Mouse (Mus musculus) thymus, adult 2 months (tissue): Measurements from ENCODE around the gene Myl9. TPM values are rescaled to one million over a fixed set of nuclear protein-coding genes. Genes with fewer than 3 reads are reported as not detected.
"Not testable (repeated sequence)": the region's sequence is repeated elsewhere in the genome, so short reads cannot be mapped to it uniquely, and the experiment has no call there.

Experiments
- DNase-seq: peaks from one replicate; pipeline ENCODE4 v3.0.0; 2021
- H3K27ac ChIP-seq: fragments of 200-500 bp; 2 replicates; pipeline ENCODE4 v1.5.1; 2012; ENCODE audit warnings: low read length, control low read depth; ENCODE audit not compliant: control insufficient read depth, insufficient read depth
- H3K27me3 ChIP-seq: fragments of 200-500 bp; 2 replicates; pipeline ENCODE4 v1.6.1; 2012; ENCODE audit warnings: mild to moderate bottlenecking, low read length, moderate library complexity, mixed read lengths; ENCODE audit not compliant: control insufficient read depth, insufficient read depth
- H3K36me3 ChIP-seq: fragments of 200-500 bp; 2 replicates; pipeline ENCODE4 v1.6.1; 2012; ENCODE audit warnings: mild to moderate bottlenecking, low read length, moderate library complexity; ENCODE audit not compliant: control insufficient read depth, insufficient read depth
- H3K4me1 ChIP-seq: fragments of 200-500 bp; replicated peaks from 2 replicates; pipeline ENCODE4 v1.6.1; 2012; ENCODE audit warnings: low read length; ENCODE audit not compliant: control insufficient read depth, insufficient read depth
- H3K4me3 ChIP-seq: fragments of 200-500 bp; 2 replicates; pipeline ENCODE4 v1.5.1; 2012; ENCODE audit warnings: mild to moderate bottlenecking, low read length, control low read depth, moderate library complexity; ENCODE audit not compliant: control insufficient read depth, insufficient read depth
- CTCF ChIP-seq: fragments of 200-500 bp; IDR thresholded peaks from 2 replicates; pipeline ENCODE4 v1.5.1; 2012; ENCODE audit warnings: mild to moderate bottlenecking, control low read depth, low read length, moderate library complexity, borderline replicate concordance; ENCODE audit not compliant: control insufficient read depth, poor library complexity, insufficient read depth; ENCODE audit errors: extremely low read depth
- POLR2A ChIP-seq: fragments of 200-500 bp; IDR thresholded peaks from 2 replicates; pipeline ENCODE4 v1.6.1; 2012; ENCODE audit warnings: mild to moderate bottlenecking, low read length, control low read depth, moderate library complexity; ENCODE audit not compliant: control insufficient read depth, poor library complexity, insufficient read depth; ENCODE audit errors: extremely low read depth
- WGBS: fragments of 180-500 bp; shearing (Covaris S2); methylation state at CpG from one replicate; pipeline ENCODE4 v1.1.7; 2018; 5-methylcytosine and 5-hydroxymethylcytosine counted together
- polyA plus RNA-seq: library from polyadenylated mRNA; depleted of rRNA; stranded (reverse); fragments of >200 nt; gene quantifications from 2 replicates; pipeline ENCODE4 v1.2.3, GENCODE M21; 2012

Gene Myl9
- polyA plus RNA-seq, 1 experiment = 32.3 TPM

DNA sequence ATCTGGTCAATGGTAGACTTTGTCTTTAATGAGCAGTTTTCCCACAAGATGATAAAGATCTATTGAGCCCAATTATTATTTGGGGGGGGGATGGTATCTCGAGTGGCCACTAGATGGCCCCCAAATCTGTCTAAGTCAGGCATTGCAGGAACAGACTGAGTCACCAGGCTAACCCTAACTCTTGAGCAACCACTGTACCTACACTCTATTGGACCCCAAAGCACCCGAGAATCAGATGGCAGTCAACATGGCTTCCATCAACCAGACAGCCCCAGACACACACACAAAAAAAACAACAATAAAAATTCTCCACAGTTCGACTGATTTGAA, 12.5 kb downstream of the Myl9 start:
- Histone ChIP-seq H3K4me1 (no peaks in the 10 kb centered on the region), H3K4me3 (no peak overlapping the region), H3K27me3 (no peaks in the 10 kb centered on the region), H3K36me3 (no peaks in the 10 kb centered on the region), H3K27ac (no peak overlapping the region)
- 41% methylated on average over 3 of the region's 3 CpGs for WGBS
- TF ChIP-seq POLR2A (no peak), CTCF (no peak)
- no peak for DNase-seq

DNA sequence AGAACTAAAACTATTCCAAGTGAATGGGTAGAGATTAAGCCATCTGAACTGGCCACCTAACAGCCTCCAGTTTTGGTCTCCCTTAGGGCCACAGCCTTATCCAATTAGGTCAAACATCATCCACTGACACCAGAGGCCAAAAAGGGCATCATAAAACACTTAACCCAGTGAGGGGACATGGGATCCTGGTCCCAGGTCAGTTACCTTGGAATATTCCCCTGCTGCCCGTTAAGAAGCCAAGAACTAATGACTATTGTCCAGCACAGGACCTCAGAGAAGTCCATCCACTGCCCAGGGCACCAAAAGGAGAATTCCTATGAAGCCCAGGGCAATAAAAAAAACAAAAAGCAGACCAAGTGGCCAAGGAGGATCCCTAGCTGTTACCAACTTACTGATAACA, 13.6 kb downstream of the Myl9 start:
- no peak for TF ChIP-seq CTCF
- no peak for TF ChIP-seq POLR2A
- Histone ChIP-seq H3K27me3 (no peaks in the 10 kb centered on the region), H3K36me3 (no peaks in the 10 kb centered on the region), H3K27ac (no peak overlapping the region), H3K4me1 (no peaks in the 10 kb centered on the region), H3K4me3 (no peak overlapping the region)
- 84% methylated on average over 1 of the region's 1 CpGs for WGBS
- no peak for DNase-seq

DNA sequence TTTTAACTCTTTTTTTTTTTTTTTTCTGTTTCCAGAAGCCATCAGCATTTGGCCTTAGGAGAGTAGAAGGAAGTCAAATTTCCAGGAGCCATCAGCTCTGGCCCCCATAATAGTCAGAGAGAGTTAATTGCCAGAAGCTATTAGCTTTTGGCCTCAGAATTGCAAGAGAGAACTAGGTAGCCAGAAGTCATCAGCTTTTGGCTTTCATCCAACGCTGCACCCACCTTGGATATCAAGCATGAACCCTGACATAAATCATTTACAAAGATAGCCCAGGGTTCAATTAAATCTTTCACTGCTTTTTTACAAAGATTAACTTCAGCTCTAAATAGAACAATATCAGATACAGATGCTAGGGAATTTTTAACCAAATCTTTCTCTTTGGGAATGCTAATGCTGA, 23.3 kb downstream of the Myl9 start:
- Histone ChIP-seq H3K4me3 (no peak overlapping the region), H3K4me1 (no peaks in the 10 kb centered on the region), H3K27me3 (no peaks in the 10 kb centered on the region), H3K27ac (no peak overlapping the region), H3K36me3 (no peaks in the 10 kb centered on the region)
- TF ChIP-seq CTCF = no peak
- no peak for TF ChIP-seq POLR2A
- no peak for DNase-seq
- WGBS = 88% methylated on average over 1 of the region's 1 CpGs

DNA sequence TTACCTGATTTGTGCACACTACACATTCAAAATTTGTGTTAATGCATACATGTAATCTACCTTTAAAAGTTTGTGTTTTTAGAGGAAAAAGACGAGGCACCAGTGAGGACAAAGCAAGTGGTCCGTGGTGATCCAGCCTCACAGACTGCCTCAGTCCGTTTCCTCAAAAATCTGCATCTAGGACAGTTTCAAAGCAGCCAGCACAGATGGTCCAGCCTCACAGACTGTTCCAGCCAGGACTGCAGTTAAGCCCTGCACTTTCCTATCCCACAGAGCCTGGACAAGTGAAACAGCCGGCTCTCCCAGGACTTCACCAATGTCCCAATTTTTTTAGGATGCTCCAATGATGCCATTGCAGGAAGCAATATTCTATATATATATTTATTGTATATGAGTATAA, 25.8 kb downstream of the Myl9 start:
- H3K4me3 ChIP-seq = no peak overlapping the region
- H3K27ac ChIP-seq = no peak overlapping the region
- H3K36me3 ChIP-seq = no peaks in the 10 kb centered on the region
- H3K27me3 ChIP-seq = no peaks in the 10 kb centered on the region
- no peaks in the 10 kb centered on the region for H3K4me1 ChIP-seq
- TF ChIP-seq POLR2A (no peak), CTCF (no peak)
- no peak for DNase-seq
- WGBS = 88% methylated on average over 4 of the region's 4 CpGs

DNA sequence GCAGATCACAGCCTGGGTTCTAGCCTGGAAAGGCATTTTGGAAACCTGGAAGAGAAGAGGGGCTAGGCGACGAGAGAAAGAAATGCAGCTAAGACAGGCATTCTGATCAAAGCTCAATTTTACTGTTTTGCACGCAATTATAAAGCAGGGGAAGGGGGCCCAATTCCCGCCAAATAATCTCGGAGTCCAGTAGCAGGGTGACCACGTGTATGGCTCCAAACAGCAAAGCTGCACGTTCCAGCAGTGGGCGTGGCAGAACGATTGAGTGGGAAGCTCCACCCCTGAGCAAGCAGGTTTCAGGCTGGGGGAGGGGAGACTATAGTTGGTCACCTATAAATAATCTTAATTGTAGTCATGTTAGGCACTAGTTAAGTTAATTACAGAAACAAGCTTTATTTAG, 26.9 kb downstream of the Myl9 start:
- H3K27ac ChIP-seq, DNase-seq, H3K36me3 ChIP-seq, H3K4me1 ChIP-seq, H3K27me3 ChIP-seq, H3K4me3 ChIP-seq: not testable (repeated sequence)
- WGBS = 79% methylated on average over 9 of the region's 9 CpGs

DNA sequence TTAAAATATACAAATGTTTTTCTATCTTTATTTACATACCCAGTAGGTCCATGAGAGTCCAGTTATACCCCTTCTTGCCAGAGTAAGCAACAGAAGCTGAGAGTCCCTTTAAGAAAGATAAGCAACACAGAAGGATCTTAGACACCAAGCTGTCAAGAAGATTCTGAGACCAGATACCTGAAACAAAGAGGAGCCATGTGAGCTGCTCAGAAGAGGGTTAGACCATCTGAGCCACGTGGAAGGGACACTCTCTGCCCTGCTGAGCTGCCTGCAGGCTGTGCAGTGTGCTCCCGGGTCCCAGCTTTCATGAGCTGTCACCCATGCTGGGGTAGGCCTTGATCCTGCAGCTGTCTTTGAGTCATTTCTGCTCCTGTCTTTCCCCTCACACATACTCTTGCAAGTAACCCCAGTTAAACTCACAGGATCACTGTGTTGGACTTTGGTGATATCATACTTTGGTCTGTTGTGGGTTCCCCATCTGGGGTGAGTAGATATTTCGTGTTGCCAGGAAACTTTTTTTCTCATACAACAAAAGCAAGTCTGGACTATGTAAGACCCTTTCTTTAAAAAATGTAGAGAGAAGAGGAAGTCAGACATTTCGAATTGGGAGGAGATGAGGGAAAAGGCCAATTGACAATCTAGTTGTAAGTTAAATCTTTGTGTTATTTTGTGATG, 28.6 kb downstream of the Myl9 start:
- 58% methylated on average over 4 of the region's 4 CpGs for WGBS
- H3K27me3 ChIP-seq = no peaks in the 10 kb centered on the region
- no peak overlapping the region for H3K4me3 ChIP-seq
- no peak for TF ChIP-seq CTCF
- TF ChIP-seq POLR2A = no peak
- no peak overlapping the region for H3K27ac ChIP-seq
- no peaks in the 10 kb centered on the region for H3K4me1 ChIP-seq
- DNase-seq = no peak
- H3K36me3 ChIP-seq = no peaks in the 10 kb centered on the region

DNA sequence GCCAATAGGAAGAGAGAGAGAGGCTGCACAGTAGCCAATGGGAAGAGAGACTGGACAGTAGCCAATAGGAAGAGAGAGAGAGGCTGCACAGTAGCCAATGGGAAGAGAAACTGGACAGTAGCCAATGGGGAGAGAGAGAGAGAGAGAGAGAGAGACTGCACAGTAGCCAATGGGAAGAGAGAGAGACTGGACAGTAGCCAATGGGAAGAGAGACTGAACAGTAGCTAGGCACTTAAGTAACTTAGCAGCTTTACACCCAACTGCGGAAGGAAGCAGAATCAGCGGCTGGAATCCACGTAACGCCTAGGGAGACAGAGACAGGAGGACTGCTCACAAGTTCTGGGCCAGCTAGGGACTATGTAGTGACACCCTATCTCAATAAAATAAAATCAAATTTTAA, 29.4 kb downstream of the Myl9 start:
- no peaks in the 10 kb centered on the region for H3K4me1 ChIP-seq

More for the DNA sequence above, 29.4 kb downstream of the Myl9 start:
- Histone ChIP-seq H3K4me3 (no peak overlapping the region), H3K27ac (no peak overlapping the region), H3K27me3 (no peaks in the 10 kb centered on the region), H3K36me3 (no peaks in the 10 kb centered on the region)
- TF ChIP-seq POLR2A (no peak), CTCF (no peak)
- no peak for DNase-seq
- WGBS = 98% methylated on average over 4 of the region's 4 CpGs
